Mouse (Mus musculus): Measurements from ENCODE around the gene Ninj2.

The Ninj2 gene

GRCm38 (mm10) chr6:120179756-120180206 lies 86.6 kb downstream of the Ninj2 start:
- no peak for DNase-seq

- no peak for DNase-seq
These were observed 87.3 kb downstream of the Ninj2 start for GRCm38 (mm10) chr6:120180492-120180891.

- no peak for DNase-seq
These were observed 89.0 kb downstream of the Ninj2 start for GRCm38 (mm10) chr6:120182160-120182559.

- no peak for DNase-seq
These were observed 90.6 kb downstream of the Ninj2 start for GRCm38 (mm10) chr6:120183771-120184170.

- DNase-seq: no peak
These were observed 92.0 kb downstream of the Ninj2 start for GRCm38 (mm10) chr6:120185012-120185730.

GRCm38 (mm10) chr6:120185756-120186155 lies 92.6 kb downstream of the Ninj2 start:
- DNase-seq: no peak

GRCm38 (mm10) chr6:120186594-120186993 lies 93.4 kb downstream of the Ninj2 start:
- DNase-seq: no peak

GRCm38 (mm10) chr6:120187587-120188176 lies 94.5 kb downstream of the Ninj2 start:
- DNase-seq: no peak

- peak in 1 of 2 experiments; percentile 23 for DNase-seq
These were observed 95.5 kb downstream of the Ninj2 start for GRCm38 (mm10) chr6:120188376-120189235.

GRCm38 (mm10) chr6:120189287-120189686 lies 96.1 kb downstream of the Ninj2 start:
- DNase-seq: no peak

- DNase-seq: no peak
These were observed 97.2 kb downstream of the Ninj2 start for GRCm38 (mm10) chr6:120190365-120190764.

GRCm38 (mm10) chr6:120190912-120191311 lies 97.8 kb downstream of the Ninj2 start:
- no peak for DNase-seq

- no peak for DNase-seq
These were observed 98.4 kb downstream of the Ninj2 start for GRCm38 (mm10) chr6:120191396-120192170.

- peak; percentile 56 to 72 for DNase-seq
These were observed 99.2 kb downstream of the Ninj2 start for GRCm38 (mm10) chr6:120192211-120192870.

- DNase-seq: peak; percentile 78 to 88
These were observed 100.0 kb downstream of the Ninj2 start for GRCm38 (mm10) chr6:120193174-120193573.

GRCm38 (mm10) chr6:120193793-120194192 lies 100.6 kb downstream of the Ninj2 start:
- DNase-seq: no peak

- no peak for DNase-seq
These were observed 101.2 kb downstream of the Ninj2 start for GRCm38 (mm10) chr6:120194305-120194704.

GRCm38 (mm10) chr6:120194963-120195362 lies 101.8 kb downstream of the Ninj2 start:
- DNase-seq: peak in 1 of 2 experiments; percentile 42

- DNase-seq: peak in 1 of 2 experiments; percentile 38
These were observed 103.7 kb downstream of the Ninj2 start for GRCm38 (mm10) chr6:120196837-120197236.

GRCm38 (mm10) chr6:120197964-120198363 lies 104.8 kb downstream of the Ninj2 start:
- DNase-seq: peak; percentile 80 to 86

- no peak for DNase-seq
These were observed 106.7 kb downstream of the Ninj2 start for GRCm38 (mm10) chr6:120199638-120200394.
